Mouse (Mus musculus) left cerebral cortex, adult 18-20 months (tissue): Measurements from ENCODE around the gene Fermt1. TPM values are rescaled to one million over a fixed set of nuclear protein-coding genes. Genes with fewer than 3 reads are reported as not detected.

Source experiments
- DNase-seq, 2 experiments: peaks; one replicate each; pipeline ENCODE4 v3.0.0; 2021 to 2022; ENCODE audit warnings: low spot score in 2 of 2, mixed read lengths in 1 of 2
- total RNA-seq, 2 experiments: library from RNA; stranded (reverse); gene quantifications; 2 replicates each; pipeline ENCODE4 v1.2.3; 2021

The Fermt1 gene
- total RNA-seq, 2 experiments from 2014 or later = 0.56 to 1.5 TPM

GRCm38 (mm10) chr2:132869682-132870081 lies 76.0 kb downstream of the Fermt1 start:
- DNase-seq = no peak

- DNase-seq = no peak
Observed at GRCm38 (mm10) chr2:132867521-132867920, 78.2 kb downstream of the Fermt1 start.

- no peak for DNase-seq
Observed at GRCm38 (mm10) chr2:132863325-132863724, 82.4 kb downstream of the Fermt1 start.

- no peak for DNase-seq
Observed at GRCm38 (mm10) chr2:132861456-132861855, 84.2 kb downstream of the Fermt1 start.

GRCm38 (mm10) chr2:132860435-132860834 lies 85.3 kb downstream of the Fermt1 start:
- no peak for DNase-seq

- no peak for DNase-seq
Observed at GRCm38 (mm10) chr2:132856333-132856732, 89.4 kb downstream of the Fermt1 start.

Other genes starting within 250 kb of the Fermt1 start
- gene Chgb, start 164.6 kb downstream of the Fermt1 start, total RNA-seq = 100 to 1,000 TPM; 266 to 279 TPM
- gene Trmt6, start 129.9 kb downstream of the Fermt1 start, total RNA-seq = 10 to 100 TPM; 23.8 to 26.6 TPM
- 1 to 10 TPM; 4.6 to 4.9 TPM for gene Mcm8, start 129.8 kb downstream of the Fermt1 start, total RNA-seq
- 10 to 100 TPM; 30.4 to 31.2 TPM for gene Crls1, start 99.2 kb downstream of the Fermt1 start, total RNA-seq
- gene Lrrn4, start 65.0 kb downstream of the Fermt1 start, total RNA-seq = under 1 TPM; 0.16 to 0.23 TPM